Mouse (Mus musculus) kidney, postnatal 0 days (tissue): ENCODE measurements at regions not wholly inside any gene's neighbourhood (a gene's known extent, or its start where the extent isn't known, plus 50 kb on each side); places are given as distances from the start of the nearest gene placed in this dataset.

Experiments used
- ATAC-seq: fragments of 200-750 bp; cut with Nextera tagmentation; replicated peaks from 2 replicates; pipeline ENCODE4 v1.8.0; 2017; ENCODE audit warnings: low read depth, moderate number of reproducible peaks, moderate TSS enrichment, moderate library complexity; ENCODE audit not compliant: low FRiP score
- DNase-seq: peaks from one replicate; pipeline ENCODE4 v3.0.0-alpha.2; 2016; ENCODE audit warnings: low spot score
- H3K27ac ChIP-seq: fragments of 300-500 bp; sonication (generic); 2 replicates; pipeline ENCODE4 v1.5.1; 2014; ENCODE audit warnings: mild to moderate bottlenecking
- H3K27me3 ChIP-seq: fragments of 300-500 bp; sonication (generic); 2 replicates; pipeline ENCODE4 v1.6.1; 2014; ENCODE audit warnings: low read length, mixed read lengths; ENCODE audit not compliant: insufficient read depth
- H3K36me3 ChIP-seq: fragments of 300-500 bp; sonication (generic); 2 replicates; pipeline ENCODE4 v1.6.1; 2014; ENCODE audit warnings: low read length, mixed read lengths; ENCODE audit not compliant: insufficient read depth
- H3K4me1 ChIP-seq: fragments of 300-500 bp; sonication (generic); replicated peaks from 2 replicates; pipeline ENCODE4 v1.6.1; 2014; ENCODE audit warnings: antibody characterized with exemption, low read length, mixed read lengths; ENCODE audit not compliant: insufficient read depth
- H3K4me2 ChIP-seq: fragments of 300-500 bp; sonication (generic); 2 replicates; pipeline ENCODE4 v1.6.1; 2014; ENCODE audit warnings: mild to moderate bottlenecking, low read length, moderate library complexity, mixed read lengths
- H3K4me3 ChIP-seq: fragments of 300-500 bp; sonication (generic); replicated peaks from 2 replicates; pipeline ENCODE4 v1.5.1; 2014; ENCODE audit warnings: low read depth, low read length
- H3K9ac ChIP-seq: fragments of 300-500 bp; sonication (generic); 2 replicates; pipeline ENCODE4 v1.6.1; 2014; ENCODE audit warnings: low read depth, low read length
- H3K9me3 ChIP-seq: fragments of 300-500 bp; sonication (generic); replicated peaks from 2 replicates; pipeline ENCODE4 v1.6.1; 2016; ENCODE audit warnings: low read length, inconsistent platforms, mixed read lengths
- CTCF ChIP-seq: IDR thresholded peaks from 2 replicates; pipeline ENCODE4 v1.5.1; 2016; ENCODE audit warnings: antibody characterized with exemption, low read depth, mild to moderate bottlenecking, moderate library complexity
- WGBS: fragments of 180-500 bp; shearing (Covaris S2); extraction: QIAGEN DNeasy Blood & Tissue Kit; methylation state at CpG from one replicate; pipeline ENCODE4 v1.1.7; 2014; 5-methylcytosine and 5-hydroxymethylcytosine counted together

- ATAC-seq (no peak), DNase-seq (no peak)
- Histone ChIP-seq H3K4me2 (no peak overlapping the region), H3K27ac (no peak overlapping the region), H3K9me3 (no peaks in the 10 kb centered on the region), H3K36me3 (no peaks in the 10 kb centered on the region), H3K4me3 (no peak overlapping the region), H3K4me1 (no peaks in the 10 kb centered on the region), H3K27me3 (no peaks in the 10 kb centered on the region), H3K9ac (no peak overlapping the region)
- 73% methylated on average over 3 of the region's 3 CpGs for WGBS
- TF ChIP-seq CTCF, result no peak
Observed at GRCm38 (mm10) chr2:78572492-78572891, 295.4 kb upstream of the Ube2e3 start.

- Histone ChIP-seq H3K9ac (no peak overlapping the region), H3K27ac (no peak overlapping the region), H3K9me3 (no peaks in the 10 kb centered on the region), H3K4me3 (no peak overlapping the region), H3K4me1 (no peaks in the 10 kb centered on the region), H3K27me3 (no peaks in the 10 kb centered on the region), H3K4me2 (no peak overlapping the region), H3K36me3 (no peaks in the 10 kb centered on the region)
- no peak for TF ChIP-seq CTCF
- ATAC-seq (no peak), DNase-seq (no peak)
- WGBS, result 64% methylated on average over 1 of the region's 1 CpGs
Observed at GRCm38 (mm10) chr2:78558128-78558527, 309.8 kb upstream of the Ube2e3 start.

GRCm38 (mm10) chr2:78551085-78551484 lies 316.8 kb upstream of the Ube2e3 start:
- Histone ChIP-seq H3K4me1 (no peaks in the 10 kb centered on the region), H3K27ac (no peak overlapping the region), H3K9me3 (no peaks in the 10 kb centered on the region), H3K4me3 (no peak overlapping the region), H3K36me3 (no peaks in the 10 kb centered on the region), H3K27me3 (no peaks in the 10 kb centered on the region), H3K4me2 (no peak overlapping the region), H3K9ac (no peak overlapping the region)
- WGBS, result 86% methylated on average over 4 of the region's 4 CpGs
- TF ChIP-seq CTCF, result no peak
- DNase-seq (no peak), ATAC-seq (no peak)

- no peak overlapping the region for H3K9ac ChIP-seq
- DNase-seq, result no peak
- no peak for TF ChIP-seq CTCF
Observed at GRCm38 (mm10) chr2:78548683-78549467, 319.0 kb upstream of the Ube2e3 start.

GRCm38 (mm10) chr2:78547286-78547685 lies 320.6 kb upstream of the Ube2e3 start:
- ATAC-seq (no peak), DNase-seq (no peak)
- no peaks in the 10 kb centered on the region for H3K4me1 ChIP-seq
- 76% methylated on average over 4 of the region's 4 CpGs for WGBS
- no peaks in the 10 kb centered on the region for H3K36me3 ChIP-seq
- no peaks in the 10 kb centered on the region for H3K27me3 ChIP-seq
- TF ChIP-seq CTCF, result no peak
- H3K9ac ChIP-seq, result no peak overlapping the region
- H3K27ac ChIP-seq, result no peak overlapping the region
- H3K4me3 ChIP-seq, result no peak overlapping the region
- H3K4me2 ChIP-seq, result no peak overlapping the region
- no peaks in the 10 kb centered on the region for H3K9me3 ChIP-seq

More at GRCm38 (mm10) chr2:78548683-78549467, 319.0 kb upstream of the Ube2e3 start:
- Histone ChIP-seq H3K9me3 (no peaks in the 10 kb centered on the region), H3K4me2 (no peak overlapping the region), H3K4me3 (no peak overlapping the region), H3K36me3 (no peaks in the 10 kb centered on the region), H3K27me3 (no peaks in the 10 kb centered on the region), H3K27ac (no peak overlapping the region), H3K4me1 (no peaks in the 10 kb centered on the region)
- ATAC-seq, result no peak
- whole genome bisulfite sequencing, result 76% methylated on average over 4 of the region's 4 CpGs

- H3K36me3 ChIP-seq, result no peaks in the 10 kb centered on the region
- 57% methylated on average over 3 of the region's 3 CpGs for WGBS
- DNase-seq, result no peak
Observed at GRCm38 (mm10) chr2:78540422-78540821, 327.5 kb upstream of the Ube2e3 start.

More at GRCm38 (mm10) chr2:78540422-78540821, 327.5 kb upstream of the Ube2e3 start:
- H3K9ac ChIP-seq, result no peak overlapping the region
- no peak overlapping the region for H3K27ac ChIP-seq
- TF ChIP-seq CTCF, result no peak
- no peaks in the 10 kb centered on the region for H3K27me3 ChIP-seq
- no peaks in the 10 kb centered on the region for H3K9me3 ChIP-seq
- no peaks in the 10 kb centered on the region for H3K4me1 ChIP-seq
- no peak overlapping the region for H3K4me2 ChIP-seq
- H3K4me3 ChIP-seq, result no peak overlapping the region
- ATAC-seq, result no peak
